Mouse (Mus musculus) midbrain, embryonic 12.5 days (tissue): ENCODE data around the gene Tmem136. TPM values are rescaled to one million over a fixed set of nuclear protein-coding genes. Genes with fewer than 3 reads are reported as not detected.
A peak's percentile ranks its signal among the peaks of the same experiment; 100 is the strongest.
"Not testable (repeated sequence)": the region's sequence is repeated elsewhere in the genome, so short reads cannot be mapped to it uniquely, and the experiment has no call there.

Experiments
- ATAC-seq: fragments of 200-750 bp; cut with Nextera tagmentation; 2 replicates; pipeline ENCODE4 v1.8.0; 2017; ENCODE audit warnings: low read depth, moderate TSS enrichment, moderate library complexity; ENCODE audit not compliant: low FRiP score
- H3K27ac ChIP-seq: fragments of 300-500 bp; sonication (generic); replicated peaks from 2 replicates; pipeline ENCODE4 v1.5.1; 2016; ENCODE audit warnings: mild to moderate bottlenecking
- H3K27me3 ChIP-seq: fragments of 300-500 bp; sonication (generic); 2 replicates; pipeline ENCODE4 v1.6.1; 2016; ENCODE audit warnings: mild to moderate bottlenecking
- H3K36me3 ChIP-seq: fragments of 300-500 bp; sonication (generic); 2 replicates; pipeline ENCODE4 v1.6.1; 2016
- H3K4me1 ChIP-seq: fragments of 300-500 bp; sonication (generic); 2 replicates; pipeline ENCODE4 v1.6.1; 2016
- H3K4me2 ChIP-seq: fragments of 300-500 bp; sonication (generic); replicated peaks from 2 replicates; pipeline ENCODE4 v1.6.1; 2016; ENCODE audit warnings: mild to moderate bottlenecking, moderate library complexity
- H3K4me3 ChIP-seq: fragments of 300-500 bp; sonication (generic); 2 replicates; pipeline ENCODE4 v1.5.1; 2016; ENCODE audit warnings: mild to moderate bottlenecking
- H3K9ac ChIP-seq: fragments of 300-500 bp; sonication (generic); replicated peaks from 2 replicates; pipeline ENCODE4 v1.6.1; 2016; ENCODE audit warnings: mild to moderate bottlenecking, moderate library complexity
- H3K9me3 ChIP-seq: fragments of 300-500 bp; sonication (generic); 2 replicates; pipeline ENCODE4 v1.6.1; 2016; ENCODE audit warnings: mild to moderate bottlenecking
- WGBS: fragments of 180-500 bp; shearing (Covaris S2); methylation state at CpG from one replicate; pipeline ENCODE4 v1.1.7; 2016; 5-methylcytosine and 5-hydroxymethylcytosine counted together
- polyA plus RNA-seq: library from polyadenylated mRNA; unstranded; fragments of >200 nt; fragmentation: Nextera tagmentation; extraction: Ambion mirVana; gene quantifications from 2 replicates; pipeline ENCODE4 v1.2.1, GENCODE M21; 2016

Tmem136 gene
- polyA plus RNA-seq, 1 experiment from 2014 or later: 11.0 TPM

GRCm38 (mm10) chr9:43130684-43131083 lies 14.3 kb upstream of the Tmem136 start:
- Histone ChIP-seq H3K4me2 (no peak overlapping the region), H3K27ac (no peak overlapping the region), H3K27me3 (no peaks in the 10 kb centered on the region), H3K9ac (no peak overlapping the region), H3K4me1 (no peaks in the 10 kb centered on the region), H3K36me3 (no peaks in the 10 kb centered on the region), H3K9me3 (no peaks in the 10 kb centered on the region), H3K4me3 (no peak overlapping the region)
- 88% methylated on average over 2 of the region's 2 CpGs for whole genome bisulfite sequencing
- no peak for ATAC-seq

GRCm38 (mm10) chr9:43127101-43127787 lies 10.9 kb upstream of the Tmem136 start:
- 83% methylated on average over 10 of the region's 10 CpGs for WGBS
- H3K9ac ChIP-seq: no peak overlapping the region
- H3K4me1 ChIP-seq: no peaks in the 10 kb centered on the region
- H3K4me3 ChIP-seq: no peak overlapping the region
- ATAC-seq: no peak
- no peak overlapping the region for H3K4me2 ChIP-seq
- H3K36me3 ChIP-seq: no peaks in the 10 kb centered on the region
- no peaks in the 10 kb centered on the region for H3K27me3 ChIP-seq
- H3K9me3 ChIP-seq: no peaks in the 10 kb centered on the region
- H3K27ac ChIP-seq: no peak overlapping the region

- no peak for ATAC-seq
- Histone ChIP-seq H3K9me3 (no peaks in the 10 kb centered on the region), H3K9ac (no peak overlapping the region), H3K36me3 (no peaks in the 10 kb centered on the region), H3K4me3 (no peak overlapping the region), H3K4me2 (no peak overlapping the region), H3K27me3 (no peaks in the 10 kb centered on the region), H3K27ac (no peak overlapping the region), H3K4me1 (no peaks in the 10 kb centered on the region)
- WGBS: 70% methylated on average over 1 of the region's 1 CpGs
Measured at GRCm38 (mm10) chr9:43122379-43122778, 6.0 kb upstream of the Tmem136 start.

- H3K36me3 ChIP-seq, H3K9me3 ChIP-seq, H3K4me1 ChIP-seq, H3K27me3 ChIP-seq, H3K9ac ChIP-seq, ATAC-seq, H3K27ac ChIP-seq, H3K4me3 ChIP-seq, H3K4me2 ChIP-seq: not testable (repeated sequence)
- 84% methylated on average over 2 of the region's 2 CpGs for WGBS
Measured at GRCm38 (mm10) chr9:43121948-43122347, 5.6 kb upstream of the Tmem136 start.

GRCm38 (mm10) chr9:43116997-43117336 lies 597 bp upstream of the Tmem136 start:
- no peaks in the 10 kb centered on the region for H3K27me3 ChIP-seq
- H3K4me1 ChIP-seq: peaks cover 13% of the 10 kb centered on the region; the same call in 1 of the 2 replicates
- 0 out of 2 replicates have a peak overlapping the region, but pooled peaks have one; percentile 30 for H3K27ac ChIP-seq
- 83% methylated on average over 6 of the region's 6 CpGs for whole genome bisulfite sequencing
- H3K4me3 ChIP-seq: no peak overlapping the region; the same call in 1 of the 2 replicates
- no peak overlapping the region for H3K9ac ChIP-seq
- peak overlapping the region; percentile 78; the same call in 1 of the 2 replicates for H3K4me2 ChIP-seq
- no peaks in the 10 kb centered on the region for H3K36me3 ChIP-seq
- no peaks in the 10 kb centered on the region for H3K9me3 ChIP-seq
- no peak for ATAC-seq

- H3K27me3 ChIP-seq: no peaks in the 10 kb centered on the region
- H3K27ac ChIP-seq: no peak overlapping the region
- no peak for ATAC-seq
- WGBS: 16% methylated on average over 12 of the region's 12 CpGs
- H3K9ac ChIP-seq: peak overlapping the region; percentile 87
- H3K36me3 ChIP-seq: peaks cover 11% of the 10 kb centered on the region
- peak overlapping the region; percentile 74 for H3K4me3 ChIP-seq
- H3K4me2 ChIP-seq: peak overlapping the region; percentile 78
- no peaks in the 10 kb centered on the region for H3K9me3 ChIP-seq
- H3K4me1 ChIP-seq: peaks cover 13% of the 10 kb centered on the region; the same call in 1 of the 2 replicates
Measured at GRCm38 (mm10) chr9:43115431-43116133, 788 bp downstream of the Tmem136 start.

GRCm38 (mm10) chr9:43114833-43115232 lies 1.5 kb downstream of the Tmem136 start:
- 94% methylated on average over 4 of the region's 4 CpGs for WGBS
- H3K27me3 ChIP-seq: no peaks in the 10 kb centered on the region
- no peak overlapping the region for H3K9ac ChIP-seq
- H3K4me1 ChIP-seq: peaks cover 13% of the 10 kb centered on the region; the same call in 1 of the 2 replicates
- no peak overlapping the region for H3K4me2 ChIP-seq
- ATAC-seq: no peak
- H3K27ac ChIP-seq: no peak overlapping the region
- no peak overlapping the region for H3K4me3 ChIP-seq
- no peaks in the 10 kb centered on the region for H3K9me3 ChIP-seq
- peaks cover 16% of the 10 kb centered on the region for H3K36me3 ChIP-seq

- ATAC-seq: no peak
- no peaks in the 10 kb centered on the region for H3K27me3 ChIP-seq
- H3K9me3 ChIP-seq: no peaks in the 10 kb centered on the region
- H3K9ac ChIP-seq: no peak overlapping the region
- H3K4me1 ChIP-seq: peaks cover 8% of the 10 kb centered on the region; the same call in 1 of the 2 replicates
- no peak overlapping the region for H3K27ac ChIP-seq
- peaks cover 16% of the 10 kb centered on the region for H3K36me3 ChIP-seq
- no peak overlapping the region for H3K4me3 ChIP-seq
- 86% methylated on average over 8 of the region's 8 CpGs for WGBS
- no peak overlapping the region for H3K4me2 ChIP-seq
Measured at GRCm38 (mm10) chr9:43110286-43110980, 5.9 kb downstream of the Tmem136 start.

- WGBS: 90% methylated on average over 7 of the region's 7 CpGs
Measured at GRCm38 (mm10) chr9:43109125-43109524, 7.2 kb downstream of the Tmem136 start.

GRCm38 (mm10) chr9:43108721-43109120 lies 7.6 kb downstream of the Tmem136 start:
- no peak overlapping the region for H3K27ac ChIP-seq
- H3K4me2 ChIP-seq: no peak overlapping the region
- no peak overlapping the region for H3K9ac ChIP-seq
- WGBS: 89% methylated on average over 3 of the region's 3 CpGs
- no peak for ATAC-seq
- H3K36me3 ChIP-seq: peaks cover 16% of the 10 kb centered on the region
- no peaks in the 10 kb centered on the region for H3K9me3 ChIP-seq
- H3K27me3 ChIP-seq: no peaks in the 10 kb centered on the region
- no peak overlapping the region for H3K4me3 ChIP-seq
- peaks cover 18% of the 10 kb centered on the region for H3K4me1 ChIP-seq

More at GRCm38 (mm10) chr9:43109125-43109524, 7.2 kb downstream of the Tmem136 start:
- no peak for ATAC-seq
- Histone ChIP-seq H3K27ac (no peak overlapping the region), H3K4me1 (peaks cover 14% of the 10 kb centered on the region), H3K9me3 (no peaks in the 10 kb centered on the region), H3K27me3 (no peaks in the 10 kb centered on the region), H3K36me3 (peaks cover 16% of the 10 kb centered on the region), H3K4me2 (no peak overlapping the region), H3K4me3 (no peak overlapping the region), H3K9ac (no peak overlapping the region)

- Histone ChIP-seq H3K27ac (no peak overlapping the region), H3K4me1 (peaks cover 22% of the 10 kb centered on the region), H3K36me3 (peaks cover 16% of the 10 kb centered on the region), H3K9ac (no peak overlapping the region), H3K27me3 (no peaks in the 10 kb centered on the region), H3K4me2 (no peak overlapping the region), H3K4me3 (no peak overlapping the region), H3K9me3 (no peaks in the 10 kb centered on the region)
- 80% methylated on average over 1 of the region's 1 CpGs for WGBS
- no peak for ATAC-seq
Measured at GRCm38 (mm10) chr9:43108081-43108480, 8.3 kb downstream of the Tmem136 start.

- Histone ChIP-seq H3K27me3 (no peaks in the 10 kb centered on the region), H3K4me2 (no peak overlapping the region), H3K9me3 (no peaks in the 10 kb centered on the region), H3K27ac (no peak overlapping the region), H3K9ac (no peak overlapping the region), H3K36me3 (peaks cover 16% of the 10 kb centered on the region), H3K4me3 (no peak overlapping the region), H3K4me1 (peaks cover 27% of the 10 kb centered on the region)
- no peak for ATAC-seq
- WGBS: 65% methylated on average over 5 of the region's 5 CpGs
Measured at GRCm38 (mm10) chr9:43107555-43107954, 8.8 kb downstream of the Tmem136 start.
